Mouse (Mus musculus) brain, adult 2 months (tissue): Measurements from ENCODE around the gene Tdrd12.
"Not testable (repeated sequence)": the region's sequence is repeated elsewhere in the genome, so short reads cannot be mapped to it uniquely, and the experiment has no call there.

Experiments used
- DNase-seq: peaks from one replicate; pipeline ENCODE4 v3.0.0; 2011; ENCODE audit warnings: low read depth, low spot score

Gene Tdrd12

GRCm38 (mm10) chr7:35537562-35537961 is at the start of gene Tdrd12:
Gene Tdrd12, minus strand, starts transcription at chr7:35537745.
- DNase-seq: no peak

GRCm38 (mm10) chr7:35586906-35587445 is 49.4 kb upstream of the Tdrd12 start:
- no peak for DNase-seq

GRCm38 (mm10) chr7:35586055-35586905 is 48.7 kb upstream of the Tdrd12 start, which contains the start of gene Ankrd27:
Gene Ankrd27, plus strand, starts transcription at chr7:35586244.
- peak; percentile 98 for DNase-seq

GRCm38 (mm10) chr7:35585191-35586054 is 47.9 kb upstream of the Tdrd12 start, which contains the start of gene Rgs9bp:
Gene Rgs9bp, minus strand, starts transcription at chr7:35585582.
- no peak for DNase-seq

- DNase-seq: peak; percentile 37
These were observed 47.2 kb upstream of the Tdrd12 start for GRCm38 (mm10) chr7:35584786-35585190.

- DNase-seq: no peak
These were observed 46.7 kb upstream of the Tdrd12 start for GRCm38 (mm10) chr7:35584068-35584785.

GRCm38 (mm10) chr7:35583476-35584025 is 46.0 kb upstream of the Tdrd12 start:
- DNase-seq: no peak

GRCm38 (mm10) chr7:35582719-35583118 is 45.2 kb upstream of the Tdrd12 start:
- no peak for DNase-seq

GRCm38 (mm10) chr7:35579849-35580248 is 42.3 kb upstream of the Tdrd12 start:
- peak; percentile 36 for DNase-seq

GRCm38 (mm10) chr7:35570883-35571282 is 33.3 kb upstream of the Tdrd12 start:
- not testable (repeated sequence) for DNase-seq

- DNase-seq: not testable (repeated sequence)
These were observed 32.2 kb upstream of the Tdrd12 start for GRCm38 (mm10) chr7:35569724-35570123.

- DNase-seq: not testable (repeated sequence)
These were observed 28.4 kb upstream of the Tdrd12 start for GRCm38 (mm10) chr7:35565965-35566364.

- not testable (repeated sequence) for DNase-seq
These were observed 27.3 kb upstream of the Tdrd12 start for GRCm38 (mm10) chr7:35564872-35565271.

- no peak for DNase-seq
These were observed 26.7 kb upstream of the Tdrd12 start for GRCm38 (mm10) chr7:35564067-35564865.

GRCm38 (mm10) chr7:35563071-35563470 is 25.5 kb upstream of the Tdrd12 start:
- DNase-seq: no peak

- no peak for DNase-seq
These were observed 22.3 kb upstream of the Tdrd12 start for GRCm38 (mm10) chr7:35559838-35560237.

- DNase-seq: no peak
These were observed 21.1 kb upstream of the Tdrd12 start for GRCm38 (mm10) chr7:35558681-35559080.

GRCm38 (mm10) chr7:35557577-35557976 is 20.0 kb upstream of the Tdrd12 start:
- DNase-seq: no peak

- no peak for DNase-seq
These were observed 19.4 kb upstream of the Tdrd12 start for GRCm38 (mm10) chr7:35556905-35557304.

GRCm38 (mm10) chr7:35556205-35556603 is 18.7 kb upstream of the Tdrd12 start, which contains the start of gene Nudt19:
Gene Nudt19, minus strand, starts transcription at chr7:35556304.
- no peak for DNase-seq
